Mouse (Mus musculus) intestine, embryonic 15.5 days (tissue): ENCODE data around the gene Rnf26. TPM values are rescaled to one million over a fixed set of nuclear protein-coding genes. Genes with fewer than 3 reads are reported as not detected.

Source experiments
- ATAC-seq: fragments of 200-750 bp; cut with Nextera tagmentation; 2 replicates; pipeline ENCODE4 v1.8.0; 2017; ENCODE audit warnings: moderate TSS enrichment, moderate library complexity
- H3K27ac ChIP-seq: fragments of 300-500 bp; sonication (generic); 2 replicates; pipeline ENCODE4 v1.5.1; 2015; ENCODE audit warnings: mild to moderate bottlenecking, inconsistent platforms
- H3K27me3 ChIP-seq: fragments of 300-500 bp; sonication (generic); replicated peaks from 2 replicates; pipeline ENCODE4 v1.6.1; 2015; ENCODE audit warnings: inconsistent platforms
- H3K36me3 ChIP-seq: fragments of 300-500 bp; sonication (generic); 2 replicates; pipeline ENCODE4 v1.6.1; 2015; ENCODE audit warnings: inconsistent platforms
- H3K4me1 ChIP-seq: fragments of 300-500 bp; sonication (generic); replicated peaks from 2 replicates; pipeline ENCODE4 v1.6.1; 2015; ENCODE audit warnings: inconsistent platforms
- H3K4me2 ChIP-seq: fragments of 300-500 bp; sonication (generic); replicated peaks from 2 replicates; pipeline ENCODE4 v1.6.1; 2015; ENCODE audit warnings: mild to moderate bottlenecking, inconsistent platforms
- H3K4me3 ChIP-seq: fragments of 300-500 bp; sonication (generic); replicated peaks from 2 replicates; pipeline ENCODE4 v1.5.1; 2015; ENCODE audit warnings: inconsistent platforms
- H3K9ac ChIP-seq: fragments of 300-500 bp; sonication (generic); 2 replicates; pipeline ENCODE4 v1.6.1; 2015; ENCODE audit warnings: inconsistent platforms
- H3K9me3 ChIP-seq: fragments of 300-500 bp; sonication (generic); 2 replicates; pipeline ENCODE4 v1.6.1; 2016; ENCODE audit warnings: inconsistent platforms
- WGBS: fragments of 180-500 bp; shearing (Covaris S2); methylation state at CpG from one replicate; pipeline ENCODE4 v1.1.7; 2015; 5-methylcytosine and 5-hydroxymethylcytosine counted together
- polyA plus RNA-seq: library from polyadenylated mRNA; unstranded; fragments of >200 nt; fragmentation: Nextera tagmentation; extraction: Ambion mirVana; gene quantifications from 2 replicates; pipeline ENCODE4 v1.2.1, GENCODE M21; 2015

The Rnf26 gene
- polyA plus RNA-seq, 1 experiment from 2014 or later: 56.9 TPM

DNA sequence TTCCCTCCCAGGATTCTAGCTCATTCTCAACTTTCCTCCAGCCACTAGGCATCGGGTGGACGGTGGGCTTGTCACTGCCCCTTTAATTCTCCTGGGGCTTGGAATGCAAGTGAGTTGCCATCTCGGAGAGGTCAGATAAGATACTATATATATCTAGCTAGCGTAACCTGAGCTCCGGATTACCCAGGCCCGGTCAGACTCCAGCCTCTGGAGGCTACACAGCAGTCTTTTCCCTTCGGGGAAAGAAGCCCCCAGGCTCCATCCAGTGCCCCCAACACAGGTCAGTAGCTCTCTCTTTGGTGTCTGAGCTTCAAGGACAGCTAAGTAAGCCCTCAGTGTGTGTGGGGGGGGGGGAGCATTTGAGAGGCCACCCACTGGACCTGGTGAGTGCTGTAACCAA lies 44.1 kb downstream of the Rnf26 start:
- no peaks in the 10 kb centered on the region for H3K9me3 ChIP-seq
- no peak overlapping the region for H3K27ac ChIP-seq
- H3K4me2 ChIP-seq: no peak overlapping the region
- no peak for ATAC-seq
- H3K27me3 ChIP-seq: no peaks in the 10 kb centered on the region
- H3K36me3 ChIP-seq: no peaks in the 10 kb centered on the region
- H3K4me1 ChIP-seq: peaks cover 25% of the 10 kb centered on the region
- WGBS: 25% methylated on average over 7 of the region's 7 CpGs
- H3K4me3 ChIP-seq: no peak overlapping the region
- no peak overlapping the region for H3K9ac ChIP-seq

DNA sequence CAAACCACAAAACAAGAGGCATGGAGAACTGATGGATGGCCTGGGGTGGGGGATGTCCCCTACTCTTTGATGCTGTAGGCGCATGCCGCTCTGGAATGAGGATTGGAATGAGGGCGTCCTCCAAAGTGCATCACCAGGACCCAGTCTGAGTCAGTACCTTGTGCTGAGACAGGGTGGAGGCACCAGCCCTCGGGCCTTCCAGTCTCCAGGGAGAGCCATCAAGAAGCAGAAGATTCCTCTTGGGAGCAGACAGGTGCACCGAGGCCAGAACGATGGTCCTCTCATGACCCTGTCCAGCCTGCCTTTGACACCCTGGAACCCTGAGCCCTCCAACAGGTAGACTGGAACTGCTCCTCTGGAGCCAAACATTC lies 45.4 kb downstream of the Rnf26 start:
- ATAC-seq: no peak
- no peak overlapping the region for H3K9ac ChIP-seq
- no peaks in the 10 kb centered on the region for H3K27me3 ChIP-seq
- H3K9me3 ChIP-seq: no peaks in the 10 kb centered on the region
- peaks cover 25% of the 10 kb centered on the region for H3K4me1 ChIP-seq
- 85% methylated on average over 6 of the region's 6 CpGs for WGBS
- H3K36me3 ChIP-seq: no peaks in the 10 kb centered on the region
- no peak overlapping the region for H3K27ac ChIP-seq
- H3K4me3 ChIP-seq: no peak overlapping the region
- H3K4me2 ChIP-seq: peak overlapping the region; percentile 94; the same call in 1 of the 2 replicates

DNA sequence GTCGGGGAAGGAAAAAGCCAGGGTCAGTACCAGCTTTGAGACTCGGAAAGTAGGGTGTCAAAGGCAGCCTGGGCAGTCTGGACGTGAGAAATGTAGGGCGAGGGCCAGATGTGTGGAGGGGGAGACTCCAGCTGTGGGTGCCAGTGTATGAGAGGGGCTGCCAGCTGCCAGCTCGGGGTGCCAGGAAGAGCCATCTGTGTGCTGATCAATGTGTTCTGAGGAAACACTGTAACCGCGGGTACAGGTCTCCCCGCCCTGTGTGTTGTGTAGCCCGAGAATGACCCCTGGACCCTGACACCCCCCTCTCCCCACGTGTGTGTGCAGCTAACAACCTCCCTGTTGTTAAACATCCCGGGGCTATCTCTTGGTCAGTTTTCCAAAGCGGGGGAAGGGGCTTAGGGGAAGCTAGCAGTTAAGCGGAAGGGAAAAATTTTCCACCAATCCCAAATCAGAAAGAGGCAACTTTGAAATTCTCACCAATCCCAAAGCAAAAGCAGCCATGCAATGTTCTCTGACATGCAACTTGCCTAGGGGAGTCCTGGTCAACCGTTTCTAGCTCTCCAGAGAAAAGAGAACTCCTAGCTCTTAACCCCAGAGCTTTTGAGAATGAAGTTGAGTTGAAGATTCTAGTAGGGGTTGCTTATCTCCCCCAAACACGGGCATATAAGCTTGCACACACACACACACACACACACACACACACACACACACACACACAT lies 45.9 kb downstream of the Rnf26 start:
- no peak overlapping the region for H3K27ac ChIP-seq
- peaks cover 22% of the 10 kb centered on the region for H3K4me1 ChIP-seq
- H3K27me3 ChIP-seq: no peaks in the 10 kb centered on the region
- H3K36me3 ChIP-seq: no peaks in the 10 kb centered on the region
- H3K9ac ChIP-seq: peak overlapping the region; percentile 39
- ATAC-seq: peak; percentile 57
- no peaks in the 10 kb centered on the region for H3K9me3 ChIP-seq
- peak overlapping the region; percentile 48 for H3K4me3 ChIP-seq
- 7% methylated on average over 15 of the region's 15 CpGs for WGBS
- peak overlapping the region; percentile 94 for H3K4me2 ChIP-seq

DNA sequence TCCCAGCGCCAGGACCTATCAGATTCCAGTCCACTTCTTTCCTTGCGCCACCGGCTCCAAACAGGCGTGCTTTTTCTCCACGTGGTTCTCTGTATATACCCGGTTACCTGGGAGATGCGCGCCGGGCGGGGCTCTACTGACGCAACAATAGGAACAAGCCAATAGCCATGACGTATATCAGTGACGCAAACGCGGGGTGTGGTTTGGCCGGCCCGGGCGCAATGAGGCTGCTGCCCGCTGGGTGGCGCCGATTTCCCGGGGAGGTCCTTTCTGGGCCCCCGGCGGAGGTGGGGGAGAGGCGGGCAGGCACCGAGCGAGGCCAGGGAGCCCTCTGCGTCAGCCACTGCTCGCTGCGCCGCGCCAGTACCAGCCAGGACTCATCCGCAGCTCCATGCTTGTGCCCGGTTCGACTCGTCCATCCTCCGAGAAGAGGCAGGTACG lies 46.5 kb downstream of the Rnf26 start, which contains the start of gene Usp2:
TSS of gene Usp2 (plus strand) at position 237 of the 441 bp plus-strand sequence.
- Histone ChIP-seq H3K27ac (no peak within 1 kb of the TSS), H3K9me3 (no peaks in the 10 kb centered on the region), H3K9ac (peak within 1 kb of the TSS; percentile 39), H3K27me3 (no peaks in the 10 kb centered on the region), H3K4me3 (peak within 1 kb of the TSS; percentile 48), H3K4me1 (peaks cover 16% of the 10 kb centered on the region), H3K36me3 (no peaks in the 10 kb centered on the region), H3K4me2 (peak within 1 kb of the TSS; percentile 94)
- ATAC-seq: peak; percentile 98
- WGBS: under 1% methylated on average over 38 of the region's 38 CpGs

DNA sequence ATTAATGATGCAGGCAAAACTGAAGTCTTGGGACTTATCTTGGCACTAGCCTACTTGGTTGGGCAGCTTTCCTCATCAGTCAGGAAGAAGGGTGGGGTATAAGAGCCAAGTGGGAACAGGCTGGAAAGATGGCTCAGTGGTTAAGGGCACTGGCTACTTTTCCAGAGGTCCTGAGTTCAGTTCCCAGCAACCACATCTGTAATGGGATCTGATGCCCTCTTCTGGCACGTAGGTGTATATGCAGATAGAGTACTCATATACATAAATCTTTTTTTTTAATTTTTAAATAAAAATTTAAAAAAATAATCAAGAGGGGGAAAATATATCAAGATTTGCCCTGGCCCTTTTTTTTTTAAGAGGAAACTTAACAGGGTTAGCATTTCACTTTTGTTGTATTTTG lies 48.1 kb downstream of the Rnf26 start:
- Histone ChIP-seq H3K27me3 (no peaks in the 10 kb centered on the region), H3K36me3 (no peaks in the 10 kb centered on the region), H3K4me1 (peaks cover 5% of the 10 kb centered on the region; the same call in 1 of the 2 replicates), H3K4me2 (no peak overlapping the region), H3K9me3 (no peaks in the 10 kb centered on the region), H3K9ac (no peak overlapping the region), H3K27ac (no peak overlapping the region), H3K4me3 (no peak overlapping the region)
- 36% methylated on average over 1 of the region's 1 CpGs for WGBS
- ATAC-seq: no peak

DNA sequence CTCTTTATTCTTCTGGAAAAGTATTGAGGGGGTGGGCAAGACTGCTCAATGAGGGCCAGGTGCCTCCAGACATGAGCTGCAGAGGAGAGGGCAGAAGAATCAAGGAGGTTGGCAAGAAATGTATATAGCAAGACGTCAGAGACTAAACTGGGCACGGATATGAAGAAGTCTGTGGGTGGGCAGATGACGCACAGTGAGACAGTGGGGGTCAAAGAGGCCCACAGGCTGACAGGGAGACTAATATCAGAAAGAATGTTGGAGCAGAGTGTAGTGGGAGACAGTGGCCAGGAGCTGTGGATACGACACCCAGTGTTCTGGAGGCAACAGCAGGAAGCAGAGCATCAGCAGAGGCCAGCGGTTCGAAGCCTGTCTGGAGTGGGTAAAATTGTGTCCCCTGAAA lies 54.7 kb downstream of the Rnf26 start:
- no peak overlapping the region for H3K4me2 ChIP-seq
- no peak for ATAC-seq
- WGBS: 82% methylated on average over 6 of the region's 6 CpGs

DNA sequence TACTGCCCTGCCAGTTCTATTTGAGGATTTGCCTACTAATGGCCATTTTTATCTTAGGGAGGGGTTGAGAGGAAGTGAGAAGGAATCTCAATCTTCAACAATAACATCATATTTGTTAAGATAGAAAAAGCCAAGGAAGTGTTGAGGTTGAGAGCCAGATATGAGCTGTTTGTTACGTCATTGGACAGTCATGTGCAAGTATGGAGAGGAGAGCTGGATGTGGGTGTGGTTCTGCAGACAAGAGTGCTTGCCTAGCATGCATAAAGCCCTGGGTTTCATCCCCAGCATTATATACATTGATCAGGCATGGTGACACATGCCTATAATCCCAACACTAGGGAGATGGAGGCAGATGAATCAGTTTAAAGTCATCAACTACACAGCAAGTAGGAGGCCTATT lies 59.4 kb downstream of the Rnf26 start:
- Histone ChIP-seq H3K9me3 (no peaks in the 10 kb centered on the region), H3K9ac (no peak overlapping the region), H3K27ac (no peak overlapping the region), H3K4me2 (no peak overlapping the region), H3K4me3 (no peak overlapping the region), H3K4me1 (no peaks in the 10 kb centered on the region), H3K36me3 (no peaks in the 10 kb centered on the region), H3K27me3 (no peaks in the 10 kb centered on the region)
- ATAC-seq: no peak
- WGBS: 56% methylated on average over 1 of the region's 1 CpGs

More for the DNA sequence above, 54.7 kb downstream of the Rnf26 start:
- Histone ChIP-seq H3K9me3 (no peaks in the 10 kb centered on the region), H3K27ac (no peak overlapping the region), H3K4me3 (no peak overlapping the region), H3K4me1 (no peaks in the 10 kb centered on the region), H3K9ac (no peak overlapping the region), H3K36me3 (no peaks in the 10 kb centered on the region), H3K27me3 (no peaks in the 10 kb centered on the region)

DNA sequence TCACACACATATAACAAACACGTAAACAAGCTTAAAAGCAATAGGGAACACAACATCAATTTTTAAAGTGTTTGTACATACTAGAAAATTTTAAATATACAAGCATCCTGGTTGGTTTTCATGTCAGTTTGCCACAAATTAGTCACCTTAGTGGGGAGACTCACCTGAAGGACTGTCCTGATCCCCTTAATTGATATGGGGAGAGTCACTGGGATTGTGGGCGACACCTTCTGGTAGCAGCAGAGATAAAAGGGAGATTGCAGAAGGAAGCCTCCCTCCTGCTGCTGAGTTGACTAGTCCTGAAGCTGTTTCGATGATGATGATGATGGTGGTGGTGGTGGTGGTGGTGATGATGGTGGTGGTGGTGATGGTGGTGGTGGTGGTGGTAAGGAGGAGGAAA lies 60.5 kb downstream of the Rnf26 start:
- 61% methylated on average over 3 of the region's 3 CpGs for WGBS
- Histone ChIP-seq H3K4me1 (no peaks in the 10 kb centered on the region), H3K9ac (no peak overlapping the region)

DNA sequence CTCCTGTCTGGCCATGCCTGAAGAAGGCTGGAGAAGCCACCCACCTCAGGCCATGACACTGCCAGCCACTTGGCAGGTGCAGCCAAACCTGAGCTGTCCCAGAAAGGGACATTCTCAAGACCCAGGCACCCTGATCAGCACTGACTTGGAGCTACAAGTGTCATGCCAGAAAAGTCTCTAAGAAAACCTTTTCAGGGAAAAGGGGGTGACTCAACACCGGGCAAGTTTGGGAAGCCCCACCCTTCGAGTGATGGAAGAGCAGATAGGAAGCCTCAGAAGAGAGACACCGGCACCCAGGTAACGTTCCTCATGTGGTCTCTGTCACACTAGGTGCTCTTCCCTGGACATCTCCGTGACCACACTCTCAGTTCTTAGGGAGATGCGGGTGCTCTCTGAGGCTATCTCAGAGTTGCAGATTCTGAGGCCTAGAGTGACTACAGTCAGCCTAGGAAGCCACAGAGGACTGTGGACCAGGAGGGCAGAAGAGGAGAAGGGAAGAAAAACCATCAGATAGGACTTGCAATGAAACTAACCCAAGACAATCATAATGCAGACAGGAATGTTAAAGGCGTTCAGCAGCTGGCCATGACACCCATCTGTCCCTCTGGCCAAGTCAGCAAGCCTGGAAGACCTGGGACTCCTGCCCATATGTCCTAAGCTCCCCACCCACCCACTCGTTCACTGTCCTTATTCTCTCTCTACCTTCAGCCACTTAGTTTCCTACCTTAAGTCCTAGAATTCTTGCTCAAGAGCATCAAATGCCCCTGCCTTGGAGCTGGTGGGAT lies 63.7 kb downstream of the Rnf26 start:
- ATAC-seq: no peak
- H3K4me3 ChIP-seq: no peak overlapping the region
- H3K27me3 ChIP-seq: peaks cover 8% of the 10 kb centered on the region

More for the DNA sequence above, 60.5 kb downstream of the Rnf26 start:
- ATAC-seq: no peak
- no peaks in the 10 kb centered on the region for H3K9me3 ChIP-seq
- no peak overlapping the region for H3K4me2 ChIP-seq
- no peak overlapping the region for H3K4me3 ChIP-seq
- no peak overlapping the region for H3K27ac ChIP-seq
- H3K27me3 ChIP-seq: no peaks in the 10 kb centered on the region
- H3K36me3 ChIP-seq: no peaks in the 10 kb centered on the region

DNA sequence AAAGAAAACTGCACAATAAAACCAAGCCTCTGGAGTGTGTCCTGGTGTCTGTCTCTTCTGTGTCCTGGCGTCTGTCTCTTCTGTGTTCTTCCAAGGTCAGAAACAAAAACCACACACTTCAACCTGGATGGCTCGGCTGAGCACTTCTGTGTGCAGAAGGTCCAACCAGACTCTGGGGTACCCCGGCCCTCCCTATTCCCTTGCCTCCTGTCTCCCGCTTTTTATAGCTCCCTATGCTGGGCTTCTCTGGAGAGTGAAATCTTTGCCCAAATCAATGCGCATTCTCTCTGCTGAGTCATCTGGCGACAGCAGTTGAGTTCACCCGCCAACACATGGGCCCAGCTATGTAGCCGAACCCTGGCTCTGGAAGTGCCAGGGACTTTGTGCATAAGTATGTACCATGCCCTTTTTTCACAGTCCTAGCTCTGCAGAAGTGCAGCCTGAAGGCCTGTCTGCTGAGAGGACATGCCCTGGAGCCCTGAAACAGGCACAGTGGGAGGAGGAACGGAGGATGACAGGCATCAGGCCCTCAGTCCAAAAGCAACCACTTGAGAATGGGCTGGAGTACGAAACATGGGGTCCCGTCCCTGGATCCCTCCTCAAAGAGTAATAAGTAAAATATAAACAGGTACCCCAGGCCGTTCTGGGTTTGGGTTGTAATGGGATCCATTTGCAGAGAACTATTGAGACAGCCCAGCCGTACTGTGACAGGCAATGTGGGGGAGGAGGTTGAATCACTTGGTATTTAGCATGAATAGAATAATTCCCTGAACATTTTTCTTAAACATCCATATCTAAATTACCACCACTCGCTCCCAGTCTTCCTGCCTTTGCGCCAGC lies 64.6 kb downstream of the Rnf26 start:
- 61% methylated on average over 15 of the region's 15 CpGs for WGBS
- no peak overlapping the region for H3K27ac ChIP-seq
- no peak overlapping the region for H3K4me2 ChIP-seq
- ATAC-seq: no peak
- H3K9ac ChIP-seq: no peak overlapping the region
- peaks cover 2% of the 10 kb centered on the region for H3K4me1 ChIP-seq
- no peaks in the 10 kb centered on the region for H3K9me3 ChIP-seq
- H3K4me3 ChIP-seq: no peak overlapping the region
- no peaks in the 10 kb centered on the region for H3K36me3 ChIP-seq
- peaks cover 16% of the 10 kb centered on the region for H3K27me3 ChIP-seq

More for the DNA sequence above, 63.7 kb downstream of the Rnf26 start:
- Histone ChIP-seq H3K36me3 (no peaks in the 10 kb centered on the region), H3K4me2 (no peak overlapping the region), H3K9me3 (no peaks in the 10 kb centered on the region), H3K4me1 (no peaks in the 10 kb centered on the region), H3K27ac (no peak overlapping the region), H3K9ac (no peak overlapping the region)
- WGBS: 92% methylated on average over 8 of the region's 8 CpGs

DNA sequence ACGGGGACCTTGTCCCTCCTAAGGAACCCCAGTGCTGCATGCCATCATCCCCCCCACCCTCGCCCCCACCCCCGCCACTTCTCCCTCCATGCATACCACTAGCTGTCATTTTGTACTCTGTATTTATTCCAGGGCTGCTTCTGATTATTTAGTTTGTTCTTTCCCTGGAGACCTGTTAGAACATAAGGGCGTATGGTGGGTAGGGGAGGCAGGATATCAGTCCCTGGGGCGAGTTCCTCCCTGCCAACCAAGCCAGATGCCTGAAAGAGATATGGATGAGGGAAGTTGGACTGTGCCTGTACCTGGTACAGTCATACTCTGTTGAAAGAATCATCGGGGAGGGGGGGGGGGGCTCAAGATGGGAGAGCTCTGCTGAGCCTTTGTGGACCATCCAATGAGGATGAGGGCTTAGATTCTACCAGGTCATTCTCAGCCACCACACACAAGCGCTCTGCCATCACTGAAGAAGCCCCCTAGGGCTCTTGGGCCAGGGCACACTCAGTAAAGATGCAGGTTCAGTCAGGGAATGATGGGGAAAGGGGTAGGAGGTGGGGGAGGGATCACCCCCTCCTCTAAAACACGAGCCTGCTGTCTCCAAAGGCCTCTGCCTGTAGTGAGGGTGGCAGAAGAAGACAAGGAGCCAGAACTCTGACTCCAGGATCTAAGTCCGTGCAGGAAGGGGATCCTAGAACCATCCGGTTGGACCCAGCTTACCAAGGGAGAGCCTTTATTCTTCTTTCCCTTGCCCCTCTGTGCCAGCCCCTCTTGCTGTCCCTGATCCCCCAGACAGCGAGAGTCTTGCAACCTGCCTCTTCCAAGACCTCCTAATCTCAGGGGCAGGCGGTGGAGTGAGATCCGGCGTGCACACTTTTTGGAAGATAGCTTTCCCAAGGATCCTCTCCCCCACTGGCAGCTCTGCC lies 65.5 kb downstream of the Rnf26 start:
- no peak for ATAC-seq
- Histone ChIP-seq H3K4me1 (peaks cover 10% of the 10 kb centered on the region), H3K36me3 (no peaks in the 10 kb centered on the region), H3K27me3 (peaks cover 26% of the 10 kb centered on the region), H3K27ac (no peak overlapping the region), H3K9me3 (no peaks in the 10 kb centered on the region), H3K9ac (no peak overlapping the region), H3K4me3 (no peak overlapping the region), H3K4me2 (no peak overlapping the region)
- WGBS: 75% methylated on average over 14 of the region's 14 CpGs
